Mouse (Mus musculus) NIH3T3 (cell line): Measurements from ENCODE around the gene Med6.

ENCODE experiments used
- DNase-seq: peaks from one replicate; pipeline ENCODE4 v3.0.0-alpha.2; 2012; ENCODE audit warnings: low read depth

Med6 gene

GRCm38 (mm10) chr12:81594902-81595671 is at the start of gene Med6:
Med6 (minus strand) TSS chr12:81595008.
- DNase-seq = peak; percentile 98

GRCm38 (mm10) chr12:81642361-81643082 is 47.7 kb upstream of the Med6 start:
- DNase-seq = peak; percentile 52

DNA sequence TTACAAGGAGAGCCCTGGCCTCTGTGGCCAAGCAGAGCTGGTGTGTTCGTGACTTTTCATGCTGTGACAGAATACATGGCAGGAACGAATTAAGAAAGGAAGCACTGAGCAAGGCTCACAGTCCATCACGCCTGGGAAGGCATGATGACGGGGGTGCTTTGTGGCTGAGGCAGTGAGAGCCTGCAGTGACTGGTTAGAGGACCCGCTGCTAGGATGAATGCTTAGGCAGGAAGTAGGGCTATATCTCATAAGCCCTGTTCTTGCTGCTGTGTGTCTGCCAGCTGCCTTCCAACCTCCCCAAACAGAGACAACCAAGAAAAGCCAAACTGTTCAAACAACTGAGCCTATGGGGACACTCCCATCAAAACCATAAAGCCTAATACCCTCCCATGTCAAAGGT is 45.8 kb upstream of the Med6 start:
- no peak for DNase-seq

- DNase-seq = no peak
Measured at GRCm38 (mm10) chr12:81633246-81633645, 38.4 kb upstream of the Med6 start.

GRCm38 (mm10) chr12:81631661-81632401 is 37.0 kb upstream of the Med6 start:
- DNase-seq = no peak

- no peak for DNase-seq
Measured at GRCm38 (mm10) chr12:81630915-81631660, 36.3 kb upstream of the Med6 start, which contains the start of gene Ttc9. Ttc9 (plus strand) TSS chr12:81631249.

GRCm38 (mm10) chr12:81630520-81630914 is 35.7 kb upstream of the Med6 start:
- no peak for DNase-seq

- no peak for DNase-seq
Measured at GRCm38 (mm10) chr12:81628091-81628490, 33.3 kb upstream of the Med6 start.

DNA sequence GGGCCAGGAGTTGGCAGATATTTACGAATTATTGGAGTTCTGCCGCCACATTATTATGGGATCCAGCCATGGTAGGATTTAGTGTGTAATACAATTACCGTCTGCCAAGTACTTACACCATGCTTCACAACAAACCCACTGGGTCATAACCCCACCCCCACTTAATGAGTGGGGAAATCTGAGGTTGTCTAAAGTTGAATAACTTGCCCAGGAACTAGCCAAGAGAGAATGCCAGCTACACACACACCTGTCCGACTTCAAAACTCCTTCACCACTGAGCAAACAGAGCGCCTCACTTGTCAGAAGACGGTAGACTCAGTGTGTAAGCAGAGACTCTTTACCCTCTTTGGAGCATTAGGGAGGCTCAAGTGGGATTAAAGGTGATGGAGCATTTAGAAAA is 32.6 kb upstream of the Med6 start:
- DNase-seq = no peak

DNA sequence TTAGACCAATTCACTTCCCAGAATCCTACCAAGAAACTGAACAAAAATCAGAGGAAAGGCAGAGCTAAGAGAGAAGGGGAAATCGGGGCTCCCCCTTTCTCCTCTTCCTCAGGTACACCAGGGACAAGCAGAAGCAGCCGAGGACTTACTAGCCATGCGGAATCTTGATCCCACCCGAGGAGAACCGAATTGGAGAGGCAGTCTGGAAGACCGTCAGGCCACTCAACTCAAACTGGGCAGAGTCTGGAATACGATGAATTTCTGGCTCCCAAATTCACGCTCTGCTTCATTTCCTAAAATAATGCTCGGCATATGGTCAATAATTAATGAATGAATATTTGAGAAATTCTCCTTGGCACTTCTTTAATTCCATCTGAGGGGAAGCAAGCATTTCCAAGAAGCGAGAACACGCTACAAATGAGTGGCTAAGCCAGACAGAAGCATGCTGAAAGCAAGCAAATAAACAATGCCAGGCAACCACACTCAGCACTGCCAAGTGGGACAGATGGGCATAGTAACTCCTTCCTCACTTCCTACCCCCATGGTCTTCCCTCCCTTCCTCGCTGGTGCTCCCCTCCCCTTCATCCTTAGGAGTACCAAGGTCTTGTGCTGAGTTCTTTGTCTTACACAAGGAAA is 31.5 kb upstream of the Med6 start:
- DNase-seq = no peak

DNA sequence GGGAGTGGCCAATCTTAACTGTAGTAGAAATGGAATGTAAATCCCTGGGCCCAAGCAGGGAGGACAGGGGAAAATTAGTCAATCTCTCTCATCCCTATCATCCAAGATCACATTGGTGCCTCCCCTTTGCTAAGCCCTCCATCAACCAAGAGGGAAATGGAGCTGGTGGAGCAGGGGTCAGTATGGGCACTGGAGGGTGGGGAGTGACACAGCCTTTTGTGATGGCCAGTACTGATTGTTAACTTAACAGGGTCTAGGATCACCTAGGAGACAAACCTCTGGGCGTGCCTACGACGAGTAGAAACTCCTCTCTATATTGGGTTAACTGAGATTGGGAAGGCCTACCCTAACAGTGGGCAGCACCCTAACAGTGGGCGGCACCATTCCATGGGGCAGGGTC is 28.6 kb upstream of the Med6 start:
- DNase-seq = peak; percentile 7

GRCm38 (mm10) chr12:81619302-81619701 is 24.5 kb upstream of the Med6 start:
- DNase-seq = peak; percentile 84

DNA sequence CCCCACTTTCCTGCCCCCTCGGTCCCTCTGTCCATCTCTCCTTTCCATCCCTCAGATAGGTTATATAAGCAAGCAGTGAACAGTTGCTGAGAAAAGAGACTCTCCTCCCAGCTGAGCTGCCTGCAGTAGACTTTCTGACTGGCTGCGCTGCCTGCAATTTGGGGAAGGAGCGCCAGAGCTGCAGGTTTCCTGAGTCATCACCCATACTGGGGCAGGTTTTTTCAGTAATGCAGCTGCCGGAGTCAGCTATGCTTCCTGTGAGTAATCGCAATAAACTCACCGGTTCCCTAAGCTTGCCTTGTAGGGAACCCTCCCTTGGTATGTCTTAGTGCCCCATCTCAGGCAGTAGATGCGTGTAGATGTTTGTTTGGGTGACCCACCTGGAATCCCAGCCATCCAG is 22.2 kb upstream of the Med6 start:
- peak; percentile 50 for DNase-seq

DNA sequence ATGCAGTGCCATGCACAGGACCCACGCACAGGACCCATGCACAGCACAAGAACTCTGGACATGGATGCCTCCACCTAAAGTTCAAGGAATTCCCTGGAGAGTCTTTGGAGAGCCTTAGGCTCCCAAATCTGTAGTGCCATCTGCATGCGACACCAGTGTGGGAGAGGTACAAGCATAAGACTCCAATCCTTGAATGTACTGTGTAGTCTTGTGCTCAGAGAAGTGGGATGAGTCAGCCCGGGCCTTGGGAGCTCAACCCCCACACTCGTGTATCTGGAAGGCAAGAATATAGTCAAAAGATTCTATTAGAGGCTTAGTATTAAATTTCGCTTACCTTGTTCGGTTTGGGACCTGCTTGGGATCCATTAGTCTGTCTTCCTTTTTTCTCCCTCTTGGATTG is 21.0 kb upstream of the Med6 start:
- DNase-seq = peak; percentile 23

GRCm38 (mm10) chr12:81609445-81609844 is 14.6 kb upstream of the Med6 start:
- DNase-seq = peak; percentile 22

GRCm38 (mm10) chr12:81604995-81605784 is 10.4 kb upstream of the Med6 start:
- peak; percentile 67 for DNase-seq

- DNase-seq = no peak
Measured at GRCm38 (mm10) chr12:81596547-81597262, 1.9 kb upstream of the Med6 start.

DNA sequence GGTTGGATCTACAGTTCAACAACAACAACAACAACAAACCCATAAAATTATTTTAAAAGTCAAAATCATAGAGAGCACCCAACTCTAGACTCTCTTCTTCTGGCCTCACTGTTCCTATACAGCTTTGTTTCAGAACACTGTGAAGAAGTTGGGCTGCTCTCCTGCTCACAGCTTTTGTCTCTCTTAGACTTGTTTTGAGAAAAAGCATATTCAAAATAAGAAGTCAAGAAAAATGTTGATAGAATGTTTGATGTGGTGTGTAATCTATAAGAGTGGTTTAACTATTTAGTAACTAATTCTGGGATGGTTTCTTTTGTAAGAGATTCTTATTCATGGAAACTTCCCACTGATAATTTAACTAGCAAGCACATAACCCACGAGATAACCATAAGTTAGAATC is 26.4 kb downstream of the Med6 start, which contains the start of gene Adam21:
Gene Adam21 (minus strand): TSS at position 101 of the 400 bp plus-strand sequence.
- no peak for DNase-seq

GRCm38 (mm10) chr12:81567931-81568330 is 26.9 kb downstream of the Med6 start:
- DNase-seq = no peak

DNA sequence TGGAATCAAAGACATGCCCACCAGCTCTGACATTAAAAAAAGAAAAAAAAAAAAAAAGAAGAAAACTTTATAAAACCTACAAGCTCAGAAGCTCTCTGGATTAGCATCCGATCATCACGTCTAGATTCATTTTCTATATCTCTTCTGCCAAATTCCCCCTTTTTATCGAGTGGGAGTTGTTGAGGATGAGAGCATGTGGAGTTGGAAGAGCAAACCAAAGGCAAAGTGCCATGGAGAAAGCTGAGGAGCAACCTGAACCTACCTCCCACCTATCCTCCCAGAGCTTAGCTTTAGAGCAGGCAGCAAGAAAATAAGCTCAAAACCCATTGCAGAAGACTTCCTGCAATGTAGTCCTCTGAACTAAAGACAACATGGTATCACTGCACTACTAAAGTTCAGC is 30.6 kb downstream of the Med6 start:
- no peak for DNase-seq
